Mouse (Mus musculus) hindbrain, embryonic 15.5 days (tissue): ENCODE data around the gene Calcrl. TPM values are rescaled to one million over a fixed set of nuclear protein-coding genes. Genes with fewer than 3 reads are reported as not detected.
"Not testable (repeated sequence)": the region's sequence is repeated elsewhere in the genome, so short reads cannot be mapped to it uniquely, and the experiment has no call there.

Experiments
- ATAC-seq: fragments of 200-750 bp; cut with Nextera tagmentation; 2 replicates; pipeline ENCODE4 v1.8.0; 2017; ENCODE audit warnings: low read depth, moderate number of reproducible peaks, moderate TSS enrichment; ENCODE audit not compliant: low FRiP score
- H3K27ac ChIP-seq: fragments of 300-500 bp; sonication (generic); replicated peaks from 2 replicates; pipeline ENCODE4 v1.5.1; 2015; ENCODE audit warnings: mild to moderate bottlenecking, inconsistent platforms
- H3K27me3 ChIP-seq: fragments of 300-500 bp; sonication (generic); 2 replicates; pipeline ENCODE4 v1.6.1; 2015; ENCODE audit warnings: control low read depth, inconsistent platforms
- H3K36me3 ChIP-seq: fragments of 300-500 bp; sonication (generic); 2 replicates; pipeline ENCODE4 v1.6.1; 2015; ENCODE audit warnings: control low read depth, inconsistent platforms
- H3K4me1 ChIP-seq: fragments of 300-500 bp; sonication (generic); replicated peaks from 2 replicates; pipeline ENCODE4 v1.6.1; 2015; ENCODE audit warnings: control low read depth, inconsistent platforms
- H3K4me2 ChIP-seq: fragments of 300-500 bp; sonication (generic); 2 replicates; pipeline ENCODE4 v1.6.1; 2015; ENCODE audit warnings: moderate library complexity, mild to moderate bottlenecking, inconsistent platforms
- H3K4me3 ChIP-seq: fragments of 300-500 bp; sonication (generic); 2 replicates; pipeline ENCODE4 v1.5.1; 2015; ENCODE audit warnings: mild to moderate bottlenecking, inconsistent platforms
- H3K9ac ChIP-seq: fragments of 300-500 bp; sonication (generic); 2 replicates; pipeline ENCODE4 v1.6.1; 2015; ENCODE audit warnings: inconsistent platforms
- H3K9me3 ChIP-seq: fragments of 300-500 bp; sonication (generic); 2 replicates; pipeline ENCODE4 v1.6.1; 2016; ENCODE audit warnings: control low read depth, inconsistent platforms
- WGBS: fragments of 180-500 bp; shearing (Covaris S2); methylation state at CpG from one replicate; pipeline ENCODE4 v1.1.7; 2015; 5-methylcytosine and 5-hydroxymethylcytosine counted together
- polyA plus RNA-seq: library from polyadenylated mRNA; unstranded; fragments of >200 nt; fragmentation: Nextera tagmentation; extraction: Ambion mirVana; gene quantifications from 2 replicates; pipeline ENCODE4 v1.2.1, GENCODE M21; 2015

Gene Calcrl
- polyA plus RNA-seq, 1 experiment from 2014 or later, result 12.1 TPM

DNA sequence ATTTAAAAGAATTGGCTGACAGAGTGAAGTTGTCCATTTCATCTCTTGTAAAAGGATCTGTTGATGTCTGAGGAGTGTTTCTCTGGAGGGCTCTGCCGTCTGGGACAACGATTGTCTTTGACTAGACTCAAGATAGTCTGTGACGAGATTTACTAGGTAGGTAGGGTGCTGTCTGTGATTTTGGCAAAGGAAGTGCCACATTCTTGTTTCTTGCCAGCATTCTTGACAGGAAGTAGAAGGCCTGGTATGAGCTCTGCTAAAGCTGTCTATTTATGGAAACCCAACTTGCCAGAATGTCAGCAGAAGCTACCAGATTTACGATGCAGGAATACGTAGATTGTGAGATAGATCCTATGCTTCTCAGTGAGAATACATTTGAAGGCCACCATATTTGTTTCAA is 16.7 kb upstream of the Calcrl start:
- Histone ChIP-seq H3K9ac (no peak overlapping the region), H3K9me3 (no peaks in the 10 kb centered on the region), H3K4me1 (no peaks in the 10 kb centered on the region), H3K27me3 (no peaks in the 10 kb centered on the region), H3K4me3 (no peak overlapping the region), H3K36me3 (no peaks in the 10 kb centered on the region), H3K27ac (no peak overlapping the region), H3K4me2 (no peak overlapping the region)
- WGBS, result 92% methylated on average over 5 of the region's 5 CpGs
- ATAC-seq, result no peak

GRCm38 (mm10) chr2:84429724-84430123 is 4.5 kb upstream of the Calcrl start:
- H3K36me3 ChIP-seq, result no peaks in the 10 kb centered on the region
- WGBS, result 50% methylated on average over 11 of the region's 11 CpGs
- H3K27me3 ChIP-seq, result no peaks in the 10 kb centered on the region
- H3K4me1 ChIP-seq, result peaks cover 5% of the 10 kb centered on the region; the same call in 1 of the 2 replicates
- ATAC-seq, result peak; percentile 77
- H3K9me3 ChIP-seq, result no peaks in the 10 kb centered on the region
- H3K9ac ChIP-seq, result no peak overlapping the region
- no peak overlapping the region for H3K4me3 ChIP-seq
- H3K4me2 ChIP-seq, result no peak overlapping the region
- no peak overlapping the region for H3K27ac ChIP-seq

DNA sequence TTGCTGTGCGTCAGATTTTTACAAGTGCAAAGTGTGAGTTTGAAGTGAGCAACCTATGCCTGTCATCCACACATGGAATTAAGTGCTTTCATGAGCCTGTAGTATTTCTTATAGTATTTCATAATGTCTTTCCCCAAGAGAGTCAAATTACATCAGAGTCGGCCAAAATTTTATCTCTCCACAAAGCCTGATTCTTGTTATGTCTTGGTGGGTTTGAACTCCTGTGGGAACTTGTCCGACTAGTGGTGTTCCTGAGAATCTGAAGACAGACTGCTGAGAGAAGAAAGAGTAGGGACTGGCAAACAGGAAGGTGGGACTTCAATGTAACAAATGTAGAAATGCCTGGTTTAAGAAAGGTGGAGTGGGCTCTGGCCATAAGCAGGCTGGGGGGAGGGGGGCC is 3.6 kb upstream of the Calcrl start:
- no peak overlapping the region for H3K9ac ChIP-seq
- H3K4me3 ChIP-seq, result no peak overlapping the region
- H3K9me3 ChIP-seq, result no peaks in the 10 kb centered on the region
- no peak for ATAC-seq
- peaks cover 11% of the 10 kb centered on the region; the same call in 1 of the 2 replicates for H3K4me1 ChIP-seq
- no peak overlapping the region for H3K27ac ChIP-seq
- 68% methylated on average over 3 of the region's 3 CpGs for WGBS
- no peaks in the 10 kb centered on the region for H3K27me3 ChIP-seq
- no peaks in the 10 kb centered on the region for H3K36me3 ChIP-seq
- H3K4me2 ChIP-seq, result no peak overlapping the region

DNA sequence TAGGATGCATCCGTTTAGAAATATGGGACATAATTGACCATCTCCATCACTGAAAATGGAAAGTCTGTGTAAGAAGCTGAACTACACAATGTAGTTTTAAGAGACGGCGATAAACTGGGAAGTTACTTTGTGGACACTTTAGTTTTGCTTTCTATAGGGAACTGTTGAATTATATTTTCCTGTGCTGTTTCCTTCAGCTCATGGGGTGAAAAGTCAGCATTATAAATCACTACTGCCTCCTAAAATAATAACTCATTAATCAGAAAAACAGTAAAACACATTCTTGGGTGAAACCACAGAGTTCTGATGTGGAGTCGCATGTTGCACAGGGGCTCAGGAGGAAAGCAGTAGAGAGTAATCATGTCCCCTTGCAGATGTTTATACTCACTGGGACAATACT is 1.3 kb upstream of the Calcrl start:
- Histone ChIP-seq H3K9ac (no peak overlapping the region), H3K4me1 (peaks cover 11% of the 10 kb centered on the region; the same call in 1 of the 2 replicates), H3K4me3 (no peak overlapping the region), H3K9me3 (no peaks in the 10 kb centered on the region), H3K36me3 (no peaks in the 10 kb centered on the region), H3K27me3 (no peaks in the 10 kb centered on the region), H3K27ac (no peak overlapping the region), H3K4me2 (no peak overlapping the region)
- 91% methylated on average over 4 of the region's 4 CpGs for WGBS
- no peak for ATAC-seq

DNA sequence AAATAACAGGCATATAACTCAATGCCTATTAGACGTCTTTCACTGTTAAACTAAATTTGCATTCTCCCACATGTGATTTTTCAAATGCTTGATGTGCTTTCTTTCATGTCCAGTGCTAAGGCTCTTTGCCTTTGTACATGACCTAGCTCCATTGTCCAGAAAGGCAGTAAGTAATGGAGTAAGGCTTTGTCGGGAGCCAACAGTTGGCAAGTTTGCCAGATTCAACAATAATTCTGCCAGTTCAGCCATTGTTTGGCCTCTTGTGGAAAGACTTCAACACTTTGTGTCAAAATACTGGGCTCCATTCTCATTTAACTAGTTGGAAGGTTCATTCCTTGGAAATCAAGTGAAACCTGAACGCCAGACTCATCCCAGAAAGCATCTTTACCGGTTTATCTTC is 8.7 kb downstream of the Calcrl start:
- no peak overlapping the region for H3K4me3 ChIP-seq
- ATAC-seq, result no peak
- H3K27me3 ChIP-seq, result no peaks in the 10 kb centered on the region
- H3K27ac ChIP-seq, result no peak overlapping the region
- H3K9me3 ChIP-seq, result 0 out of 2 replicates have a peak, but pooled peaks cover 2% of the 10 kb centered on the region
- H3K36me3 ChIP-seq, result no peaks in the 10 kb centered on the region
- H3K4me2 ChIP-seq, result no peak overlapping the region
- H3K9ac ChIP-seq, result no peak overlapping the region
- no peaks in the 10 kb centered on the region for H3K4me1 ChIP-seq
- WGBS, result 58% methylated on average over 4 of the region's 4 CpGs

DNA sequence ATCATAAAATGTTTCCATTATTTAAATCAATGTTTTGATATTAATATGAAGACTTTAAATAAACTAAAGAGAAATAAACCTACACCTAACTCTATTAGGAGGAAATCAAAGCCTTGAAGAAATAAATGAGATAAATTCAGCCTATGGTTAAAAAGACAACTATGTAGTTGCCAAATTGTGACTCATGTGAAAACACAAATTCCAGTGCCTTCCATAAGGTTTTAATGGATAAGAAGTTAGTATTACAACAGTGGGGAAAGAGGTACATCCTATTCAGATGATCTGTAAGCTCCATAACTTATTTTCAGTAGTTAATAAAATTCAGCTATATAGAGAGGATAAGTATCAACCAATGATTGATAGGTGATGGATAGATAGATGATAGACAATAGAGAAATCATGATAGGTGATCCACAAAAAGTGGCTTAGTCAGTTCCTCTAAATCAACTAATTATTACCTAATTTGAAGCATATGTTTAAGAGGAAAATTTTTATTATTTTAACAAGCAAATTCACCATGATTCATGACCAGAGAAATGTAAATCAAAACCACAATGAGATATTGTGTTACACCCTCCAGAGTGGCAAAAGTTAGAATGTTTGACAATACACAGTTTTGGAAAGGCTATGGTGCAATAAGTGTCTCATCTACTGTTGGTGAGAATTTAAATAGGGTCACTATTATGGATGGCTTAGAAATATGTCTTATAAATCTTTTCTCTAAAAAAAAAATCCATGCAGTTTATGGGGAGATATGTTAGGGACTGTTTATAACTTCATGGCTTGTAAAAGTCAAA is 15.2 kb downstream of the Calcrl start:
- no peaks in the 10 kb centered on the region for H3K4me1 ChIP-seq
- H3K27me3 ChIP-seq, result no peaks in the 10 kb centered on the region
- H3K27ac ChIP-seq, result no peak overlapping the region
- H3K9ac ChIP-seq, result no peak overlapping the region
- H3K36me3 ChIP-seq, result no peaks in the 10 kb centered on the region
- H3K4me3 ChIP-seq, result no peak overlapping the region
- no peak overlapping the region for H3K4me2 ChIP-seq
- H3K9me3 ChIP-seq, result 0 out of 2 replicates have a peak, but pooled peaks cover 2% of the 10 kb centered on the region
- no peak for ATAC-seq

GRCm38 (mm10) chr2:84404834-84405233 is 20.4 kb downstream of the Calcrl start:
- no peaks in the 10 kb centered on the region for H3K4me1 ChIP-seq
- H3K36me3 ChIP-seq, result no peaks in the 10 kb centered on the region
- H3K4me3 ChIP-seq, result no peak overlapping the region
- no peak for ATAC-seq
- H3K9me3 ChIP-seq, result no peaks in the 10 kb centered on the region
- 80% methylated on average over 3 of the region's 3 CpGs for WGBS
- H3K27me3 ChIP-seq, result no peaks in the 10 kb centered on the region
- no peak overlapping the region for H3K27ac ChIP-seq
- H3K4me2 ChIP-seq, result no peak overlapping the region
- no peak overlapping the region for H3K9ac ChIP-seq

DNA sequence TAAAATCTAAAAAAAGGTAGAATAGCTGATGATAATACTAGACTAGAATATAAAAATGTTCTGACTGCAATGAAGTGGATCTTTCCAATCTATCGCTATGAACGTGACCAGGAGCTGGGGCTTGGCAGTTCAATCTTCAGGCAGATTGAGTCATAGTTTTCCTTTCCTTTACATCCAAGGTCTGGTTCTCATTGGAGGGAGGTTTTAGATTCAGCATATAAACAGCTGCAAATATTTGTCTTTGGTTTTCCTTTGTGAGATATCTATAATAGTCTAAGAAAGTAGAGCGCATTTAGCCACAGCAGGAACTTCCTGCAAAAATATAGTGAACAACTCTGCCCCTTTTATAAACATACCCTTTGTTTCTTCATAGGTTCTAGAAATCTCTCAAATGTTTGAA is 22.5 kb downstream of the Calcrl start:
- WGBS, result 84% methylated on average over 3 of the region's 3 CpGs
- Histone ChIP-seq H3K4me3 (no peak overlapping the region), H3K9me3 (no peaks in the 10 kb centered on the region), H3K4me2 (no peak overlapping the region), H3K27ac (no peak overlapping the region), H3K27me3 (no peaks in the 10 kb centered on the region), H3K4me1 (no peaks in the 10 kb centered on the region), H3K36me3 (no peaks in the 10 kb centered on the region), H3K9ac (no peak overlapping the region)
- ATAC-seq, result no peak

GRCm38 (mm10) chr2:84396557-84396956 is 28.7 kb downstream of the Calcrl start:
- no peaks in the 10 kb centered on the region for H3K9me3 ChIP-seq
- no peak overlapping the region for H3K9ac ChIP-seq
- WGBS, result 63% methylated on average over 4 of the region's 4 CpGs
- H3K4me3 ChIP-seq, result no peak overlapping the region
- no peak overlapping the region for H3K27ac ChIP-seq
- no peak overlapping the region for H3K4me2 ChIP-seq
- H3K4me1 ChIP-seq, result no peaks in the 10 kb centered on the region
- no peaks in the 10 kb centered on the region for H3K36me3 ChIP-seq
- ATAC-seq, result peak; percentile 69
- no peaks in the 10 kb centered on the region for H3K27me3 ChIP-seq

DNA sequence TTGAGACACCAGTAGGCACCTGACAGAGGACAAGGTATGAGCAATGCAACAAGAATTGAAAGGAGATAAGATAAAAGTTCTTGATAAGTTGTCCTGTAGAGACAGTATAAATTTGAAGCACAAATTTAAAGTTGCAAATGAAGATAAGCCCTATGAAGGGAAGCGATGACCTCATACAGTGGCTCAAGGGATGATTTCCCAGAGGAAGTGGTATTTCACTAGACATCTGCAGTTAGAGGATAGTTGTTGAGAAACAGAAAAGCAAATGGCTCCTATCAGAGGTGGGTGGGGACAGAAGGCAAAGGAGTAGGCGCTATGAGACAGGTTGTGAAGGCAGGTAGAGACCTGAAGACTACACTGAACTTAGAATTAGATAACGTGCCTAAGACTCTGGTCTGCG is 32.0 kb downstream of the Calcrl start:
- H3K9ac ChIP-seq, result no peak overlapping the region
- H3K27ac ChIP-seq, result no peak overlapping the region
- 92% methylated on average over 4 of the region's 4 CpGs for WGBS
- no peaks in the 10 kb centered on the region for H3K27me3 ChIP-seq
- no peaks in the 10 kb centered on the region for H3K4me1 ChIP-seq
- H3K9me3 ChIP-seq, result no peaks in the 10 kb centered on the region
- ATAC-seq, result no peak
- no peak overlapping the region for H3K4me2 ChIP-seq
- no peak overlapping the region for H3K4me3 ChIP-seq
- no peaks in the 10 kb centered on the region for H3K36me3 ChIP-seq

DNA sequence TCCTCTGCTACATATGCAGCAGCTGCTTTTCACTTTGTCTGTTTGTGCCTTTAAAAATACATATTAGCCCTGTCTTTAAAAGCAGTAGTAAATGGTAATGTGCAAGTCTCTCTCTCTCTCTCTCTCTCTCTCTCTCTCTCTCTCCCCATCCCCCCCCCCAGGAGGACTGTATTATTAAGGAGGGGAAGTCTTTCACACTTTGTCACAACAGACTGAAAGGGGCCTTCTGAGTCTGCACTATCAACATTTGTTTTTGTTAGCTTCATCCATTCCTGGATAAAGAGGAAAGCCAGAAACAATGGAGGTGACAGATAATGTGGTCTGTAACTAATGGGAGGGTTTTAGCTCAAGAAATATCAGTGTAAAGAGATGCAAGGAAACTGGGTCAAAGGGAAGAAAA is 36.1 kb downstream of the Calcrl start:
- H3K4me2 ChIP-seq, result no peak overlapping the region
- no peaks in the 10 kb centered on the region for H3K27me3 ChIP-seq
- no peak overlapping the region for H3K9ac ChIP-seq

GRCm38 (mm10) chr2:84388537-84388936 is 36.7 kb downstream of the Calcrl start:
- not testable (repeated sequence) for H3K36me3 ChIP-seq, H3K27ac ChIP-seq, ATAC-seq, H3K4me3 ChIP-seq, H3K9ac ChIP-seq, H3K27me3 ChIP-seq, H3K4me1 ChIP-seq, H3K9me3 ChIP-seq, H3K4me2 ChIP-seq
- WGBS, result 89% methylated on average over 14 of the region's 14 CpGs

More for the DNA sequence above, 36.1 kb downstream of the Calcrl start:
- no peaks in the 10 kb centered on the region for H3K9me3 ChIP-seq
- H3K4me3 ChIP-seq, result no peak overlapping the region
- peaks cover 9% of the 10 kb centered on the region; the same call in 1 of the 2 replicates for H3K4me1 ChIP-seq
- no peak overlapping the region for H3K27ac ChIP-seq
- no peak for ATAC-seq
- H3K36me3 ChIP-seq, result no peaks in the 10 kb centered on the region

GRCm38 (mm10) chr2:84388023-84388416 is 37.2 kb downstream of the Calcrl start:
- Histone ChIP-seq H3K27me3 (no peaks in the 10 kb centered on the region), H3K9ac (no peak overlapping the region), H3K36me3 (no peaks in the 10 kb centered on the region), H3K4me2 (no peak overlapping the region), H3K4me1 (peaks cover 9% of the 10 kb centered on the region; the same call in 1 of the 2 replicates), H3K27ac (no peak overlapping the region), H3K9me3 (no peaks in the 10 kb centered on the region), H3K4me3 (no peak overlapping the region)
- no peak for ATAC-seq
- 76% methylated on average over 7 of the region's 7 CpGs for WGBS
